Mouse (Mus musculus) ES-CJ7 (cell line): ENCODE measurements around the gene Slc16a9.
A peak's percentile ranks its signal among the peaks of the same experiment; 100 is the strongest.
"Not testable (repeated sequence)": the region's sequence is repeated elsewhere in the genome, so short reads cannot be mapped to it uniquely, and the experiment has no call there.

Source experiments
- DNase-seq: peaks from one replicate; pipeline ENCODE4 v3.0.0; 2011; ENCODE audit warnings: low read depth, low spot score

The Slc16a9 gene

GRCm38 (mm10) chr10:70244921-70245558, at the start of gene Slc16a9:
Slc16a9 (plus strand) TSS chr10:70245100.
- peak; percentile 88 for DNase-seq

- no peak for DNase-seq
Observed at GRCm38 (mm10) chr10:70195279-70195678, 49.6 kb upstream of the Slc16a9 start.

- peak; percentile 83 for DNase-seq
Observed at GRCm38 (mm10) chr10:70195786-70196185, 49.1 kb upstream of the Slc16a9 start.

GRCm38 (mm10) chr10:70196666-70197065, 48.2 kb upstream of the Slc16a9 start:
- DNase-seq, result no peak

GRCm38 (mm10) chr10:70197601-70198000, 47.3 kb upstream of the Slc16a9 start:
- DNase-seq, result no peak

- no peak for DNase-seq
Observed at GRCm38 (mm10) chr10:70198012-70198411, 46.9 kb upstream of the Slc16a9 start.

GRCm38 (mm10) chr10:70198951-70199463, 45.9 kb upstream of the Slc16a9 start:
- no peak for DNase-seq

GRCm38 (mm10) chr10:70199466-70200210, 45.3 kb upstream of the Slc16a9 start:
- DNase-seq, result no peak

- DNase-seq, result no peak
Observed at GRCm38 (mm10) chr10:70200889-70201500, 43.9 kb upstream of the Slc16a9 start.

- no peak for DNase-seq
Observed at GRCm38 (mm10) chr10:70204505-70205399, 40.1 kb upstream of the Slc16a9 start, which contains the start of gene Mrln. Mrln (plus strand) TSS chr10:70204664.

- no peak for DNase-seq
Observed at GRCm38 (mm10) chr10:70211281-70211680, 33.6 kb upstream of the Slc16a9 start.

- DNase-seq, result no peak
Observed at GRCm38 (mm10) chr10:70220971-70221370, 23.9 kb upstream of the Slc16a9 start.

- DNase-seq, result not testable (repeated sequence)
Observed at GRCm38 (mm10) chr10:70222231-70222630, 22.7 kb upstream of the Slc16a9 start.

- no peak for DNase-seq
Observed at GRCm38 (mm10) chr10:70224571-70224970, 20.3 kb upstream of the Slc16a9 start.

- no peak for DNase-seq
Observed at GRCm38 (mm10) chr10:70225760-70226159, 19.1 kb upstream of the Slc16a9 start.

- DNase-seq, result no peak
Observed at GRCm38 (mm10) chr10:70226608-70227007, 18.3 kb upstream of the Slc16a9 start.

GRCm38 (mm10) chr10:70230352-70230751, 14.5 kb upstream of the Slc16a9 start:
- DNase-seq, result no peak

GRCm38 (mm10) chr10:70237936-70238335, 7.0 kb upstream of the Slc16a9 start:
- no peak for DNase-seq

GRCm38 (mm10) chr10:70242751-70243444, 2.0 kb upstream of the Slc16a9 start:
- peak; percentile 65 for DNase-seq

- DNase-seq, result peak; percentile 33
Observed at GRCm38 (mm10) chr10:70245559-70245945, 652 bp downstream of the Slc16a9 start.

GRCm38 (mm10) chr10:70246076-70246475, 1.2 kb downstream of the Slc16a9 start:
- DNase-seq, result no peak
